Mouse (Mus musculus) MN1 (cell line): ENCODE measurements around the gene Aqp6.
A peak's percentile ranks its signal among the peaks of the same experiment; 100 is the strongest.

ENCODE experiments used
- DNase-seq: peaks from one replicate; pipeline ENCODE4 v3.0.0-alpha.2; 2016; ENCODE audit warnings: low spot score

Aqp6 gene

DNA sequence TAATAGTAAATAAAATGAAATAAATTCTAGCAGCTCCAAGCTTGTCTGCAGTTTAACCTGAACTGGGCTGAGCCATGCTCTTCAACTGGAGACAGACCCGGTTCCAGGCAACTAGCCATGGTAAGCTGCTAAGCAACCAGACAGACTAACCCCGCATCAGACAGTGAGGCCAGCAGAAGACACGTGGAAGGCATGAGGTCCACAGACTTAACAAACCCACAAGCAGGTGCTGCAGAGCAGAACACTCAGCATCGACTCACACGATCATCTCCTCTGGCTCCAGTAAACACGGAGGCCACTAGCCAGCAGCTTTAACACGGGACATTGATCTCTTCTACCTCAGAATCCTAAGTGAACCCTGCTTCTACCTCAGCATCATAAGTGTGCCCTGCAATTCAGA lies 43.6 kb downstream of the Aqp6 start:
- DNase-seq = peak; percentile 73

DNA sequence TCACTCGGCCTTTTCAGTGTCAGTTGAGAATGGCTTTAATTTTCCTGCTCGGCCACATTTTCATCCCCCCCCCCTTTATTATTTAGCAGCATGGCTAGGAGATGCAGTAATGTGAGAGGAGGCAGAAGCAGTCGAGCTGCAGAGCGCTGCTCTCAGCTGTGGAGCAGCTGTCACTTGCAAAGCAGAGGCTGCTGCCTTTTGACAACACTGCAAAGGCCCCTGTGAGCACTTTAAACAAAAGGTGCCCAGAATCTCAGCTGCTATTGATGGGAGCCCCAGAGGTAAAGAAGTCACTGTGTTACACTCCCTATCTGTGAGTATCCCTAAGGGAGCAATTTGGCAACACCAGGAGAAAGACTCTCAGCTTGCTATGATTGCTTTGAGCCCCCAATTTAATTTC lies 47.1 kb downstream of the Aqp6 start:
- no peak for DNase-seq

DNA sequence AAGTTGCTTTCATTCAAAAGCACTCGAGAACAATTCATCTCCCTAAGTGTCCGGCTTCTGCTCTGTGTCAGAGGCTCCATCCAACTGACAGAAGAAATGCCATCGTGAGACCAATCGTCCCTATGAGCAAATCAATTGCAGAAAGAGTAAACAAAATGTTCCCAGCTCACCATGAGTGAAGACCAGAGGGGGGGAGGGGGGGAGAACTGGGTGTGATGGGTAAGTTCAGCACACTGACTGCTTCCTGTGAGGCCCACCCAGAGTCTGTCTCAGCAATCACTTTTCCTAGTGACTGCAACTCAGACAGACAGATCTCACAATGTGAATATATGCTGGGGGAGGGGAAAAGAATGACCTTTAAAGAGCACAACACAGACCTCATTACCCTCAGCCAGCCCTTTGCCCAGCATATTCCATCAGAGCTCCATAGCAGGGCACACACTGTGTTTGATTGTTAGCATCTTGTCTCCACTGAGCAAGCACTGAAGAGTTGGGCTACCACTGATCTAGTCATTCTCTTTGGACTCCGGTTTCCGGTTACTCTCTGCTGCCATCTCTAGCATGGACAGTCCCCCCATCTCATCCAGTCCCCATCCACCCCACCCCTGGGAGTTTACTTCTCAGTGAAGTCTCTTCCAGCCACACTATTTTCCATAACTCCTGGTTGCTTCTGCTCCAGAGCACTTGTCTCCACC lies 48.0 kb downstream of the Aqp6 start:
- no peak for DNase-seq

DNA sequence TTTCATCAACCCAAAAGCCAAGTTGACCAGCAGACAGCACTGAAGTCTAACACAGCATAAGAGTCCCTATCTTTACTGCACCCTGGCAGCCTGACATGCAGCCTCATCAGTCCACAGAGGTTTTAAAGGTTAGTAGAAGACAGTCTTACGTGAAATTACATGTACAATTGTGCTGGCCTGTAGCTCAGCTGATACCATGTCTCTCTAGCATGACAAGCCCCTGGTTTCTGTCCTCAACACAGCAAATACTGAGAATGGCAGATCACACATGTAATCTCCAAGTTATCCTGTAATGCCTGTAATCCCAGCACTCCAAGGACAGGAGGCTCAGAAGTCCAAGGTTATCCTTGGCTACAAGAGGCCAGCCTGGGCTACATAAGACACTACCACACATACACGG lies 49.1 kb downstream of the Aqp6 start:
- no peak for DNase-seq

DNA sequence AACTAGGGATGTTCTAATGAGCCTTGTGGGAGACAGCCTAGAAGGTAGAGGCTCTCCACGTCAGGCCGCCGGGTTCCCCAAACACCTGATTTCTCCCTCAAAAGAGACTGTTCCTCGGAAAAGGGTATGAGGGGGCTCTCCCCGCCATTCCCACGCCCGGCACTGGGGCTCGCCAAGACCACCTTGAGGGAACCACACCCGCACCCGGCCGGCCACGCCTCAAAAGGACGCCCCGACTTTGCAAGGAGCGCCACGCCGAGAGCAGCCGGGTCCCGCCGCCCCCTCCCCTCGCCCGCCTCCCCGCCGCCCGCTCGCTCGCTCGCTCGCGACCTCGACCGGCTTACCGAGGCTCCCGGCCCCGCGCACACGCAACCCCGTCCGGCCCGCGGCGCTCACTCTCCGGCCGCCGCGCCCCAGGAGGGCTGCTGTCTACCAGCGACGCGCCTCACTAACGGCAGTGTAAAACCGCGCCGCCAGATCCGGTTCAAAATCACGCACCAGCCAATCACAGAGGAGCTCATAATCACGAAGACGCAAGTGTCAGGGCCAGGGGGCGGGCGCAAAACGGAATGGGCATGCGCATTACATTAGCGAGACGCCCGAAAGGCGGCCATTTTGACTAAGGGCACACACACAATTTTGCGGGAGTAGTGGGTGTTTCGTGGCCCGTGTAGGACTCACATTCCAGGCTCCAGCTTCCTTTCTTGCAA lies 50.1 kb downstream of the Aqp6 start, which contains the start of gene Racgap1:
Gene Racgap1, minus strand, starts transcription at position 494 of the 710 bp plus-strand sequence.
- peak; percentile 100 for DNase-seq

DNA sequence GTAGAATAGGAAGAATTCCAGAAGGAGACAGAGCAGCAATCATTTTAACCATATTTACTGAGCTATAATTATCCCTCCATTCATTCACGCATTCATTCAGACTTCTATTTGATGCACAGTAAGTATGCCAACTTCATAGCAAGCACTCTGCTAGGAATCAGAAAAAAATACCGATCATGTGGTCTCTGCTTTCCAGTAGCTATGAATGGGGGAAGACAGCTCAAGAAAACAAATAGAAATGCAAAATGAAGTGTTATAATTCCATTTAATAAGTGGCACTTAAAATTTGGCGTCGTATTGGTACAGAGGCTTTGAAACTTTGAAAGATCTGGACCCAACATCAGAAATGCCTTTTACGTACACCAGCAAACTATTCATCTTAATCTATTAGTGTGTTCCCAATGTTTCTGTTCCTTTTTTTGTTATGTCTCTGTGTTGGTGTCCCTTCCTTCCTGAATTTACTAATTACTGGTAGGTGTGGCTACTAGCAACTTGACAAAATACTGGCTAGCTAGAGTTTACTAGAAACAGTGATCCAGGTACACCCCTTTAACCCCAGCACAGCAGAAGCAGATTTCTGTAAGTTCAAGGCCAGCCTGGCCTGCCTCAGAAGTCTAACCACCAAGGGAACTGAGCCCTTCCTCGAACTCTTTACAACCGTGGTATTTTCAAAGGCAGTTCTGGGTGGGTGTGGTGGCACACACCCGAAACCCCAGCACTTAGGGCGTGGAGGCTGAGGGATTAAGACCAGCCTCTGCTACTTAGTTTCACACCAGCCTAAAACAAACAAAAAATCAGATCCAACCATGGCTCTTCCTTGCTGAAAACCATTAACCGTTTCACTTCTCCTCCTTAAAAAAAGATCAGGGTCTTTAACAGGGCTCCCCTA lies 51.0 kb downstream of the Aqp6 start:
- DNase-seq = no peak

DNA sequence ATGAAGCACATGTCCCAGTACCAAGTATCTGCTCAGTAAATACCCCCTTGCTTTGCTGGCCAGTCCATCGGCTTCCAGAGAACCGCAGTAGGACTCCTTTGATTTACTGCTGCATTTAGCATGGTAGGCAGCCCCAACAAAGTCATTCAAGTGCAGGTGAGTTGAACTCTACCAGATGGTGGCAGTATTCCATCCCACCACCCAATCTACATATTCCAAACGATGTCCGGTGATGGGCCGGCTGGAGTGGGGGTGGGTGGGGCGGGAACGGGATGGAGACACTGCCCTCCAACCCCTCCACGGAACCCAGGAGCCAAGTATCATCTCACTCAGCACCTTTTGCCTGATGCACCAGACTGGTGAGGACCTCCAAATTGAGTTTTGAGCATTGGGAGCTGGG lies 52.1 kb downstream of the Aqp6 start:
- peak; percentile 87 for DNase-seq

DNA sequence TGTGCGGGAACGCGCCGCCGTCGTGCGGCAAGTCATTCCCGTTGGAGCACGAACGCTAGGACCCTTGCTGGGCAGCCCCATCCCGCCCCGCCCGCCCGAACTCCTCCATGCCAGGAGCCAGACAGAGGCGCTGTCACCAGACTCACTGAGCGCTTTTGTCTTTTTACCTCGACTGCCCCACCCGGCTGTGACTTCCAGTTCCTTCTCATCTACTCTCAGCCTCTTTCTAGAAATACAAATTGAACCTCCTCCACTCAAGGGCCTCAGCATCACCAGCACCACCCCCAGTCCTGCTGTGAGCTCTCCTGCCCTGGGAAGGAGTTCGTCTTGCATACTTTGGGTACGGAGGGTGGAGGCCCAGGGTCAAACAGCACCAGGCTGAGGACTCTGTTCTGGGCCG lies 52.7 kb downstream of the Aqp6 start:
- no peak for DNase-seq
